Mouse (Mus musculus) T-helper 17 cell (primary cell): Measurements from ENCODE around the gene Rasd1.

Experiments used
- in situ Hi-C, 2 experiments: fragments of 300-600 bp; cut with MboI, MseI; formaldehyde crosslinking; loops; 1 replicate in 1 of 2; 2 replicates in 1 of 2; pipeline ENCODE4 v1.15.1; 2025; ENCODE audit warnings: high pct_unique_total_duplicates in 2 of 2

Rasd1 gene

DNA sequence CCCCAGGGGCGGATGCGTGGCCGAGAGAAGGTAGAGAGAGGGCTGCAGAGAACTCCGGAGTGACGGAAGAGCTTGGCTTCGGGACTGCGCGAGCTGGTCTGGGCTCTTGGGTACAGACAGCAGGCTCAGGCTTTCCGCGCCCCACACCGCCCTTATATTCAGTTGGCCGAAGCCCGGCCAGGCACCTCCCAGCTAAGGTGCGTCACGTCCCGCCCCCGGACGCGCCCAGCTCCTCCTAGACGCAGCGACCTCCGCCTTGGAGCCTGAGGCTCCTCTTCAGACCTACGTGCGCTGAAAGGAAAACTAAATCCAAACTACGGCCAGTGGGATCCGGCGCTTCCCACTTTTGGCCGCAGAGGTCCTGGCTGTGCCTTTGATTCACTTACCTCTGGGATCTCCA, at the start of gene Rasd1:
TSS of gene Rasd1 (minus strand) at position 127 of the 400 bp plus-strand sequence.
- in situ Hi-C loops = no loop called here

DNA sequence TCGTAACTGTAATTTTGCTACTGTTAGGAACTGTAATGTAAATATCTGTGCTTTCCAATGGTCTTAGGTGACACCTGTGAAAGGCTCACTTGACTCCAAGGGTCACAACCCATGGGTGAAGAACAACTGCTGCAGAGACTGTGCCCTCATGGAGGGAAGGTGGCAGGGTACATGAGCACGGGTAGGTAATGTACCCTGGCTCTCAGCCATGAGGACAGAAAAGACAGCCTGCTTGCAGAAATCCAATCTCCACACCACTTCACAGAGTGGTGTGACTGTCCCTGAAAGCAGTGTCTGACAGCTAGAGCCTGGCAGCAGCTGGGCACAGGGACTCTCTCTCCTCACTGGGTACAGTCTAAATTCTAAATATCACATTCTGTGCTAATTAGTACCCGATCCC, 46.8 kb upstream of the Rasd1 start:
- in situ Hi-C loops = no loop called here

DNA sequence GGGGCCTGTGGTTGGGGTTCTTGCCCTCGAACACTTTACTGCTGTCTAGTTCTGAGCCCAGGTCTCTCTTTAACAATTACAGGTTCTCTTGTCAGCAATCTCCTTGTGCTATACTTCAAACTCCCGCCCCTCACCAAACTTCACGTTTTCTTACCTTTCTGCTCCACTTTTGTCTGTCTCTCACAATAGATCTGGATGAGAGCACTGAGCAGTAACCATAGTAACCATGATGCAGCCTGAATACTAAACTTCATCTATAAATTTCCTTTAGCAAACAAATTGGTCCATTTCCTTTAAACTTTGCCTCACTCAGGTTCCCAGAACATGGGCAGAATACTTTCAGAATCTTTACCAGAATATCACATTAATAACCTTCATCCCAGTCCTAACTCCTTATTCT, 44.7 kb upstream of the Rasd1 start:
- in situ Hi-C loops = no loop called here

DNA sequence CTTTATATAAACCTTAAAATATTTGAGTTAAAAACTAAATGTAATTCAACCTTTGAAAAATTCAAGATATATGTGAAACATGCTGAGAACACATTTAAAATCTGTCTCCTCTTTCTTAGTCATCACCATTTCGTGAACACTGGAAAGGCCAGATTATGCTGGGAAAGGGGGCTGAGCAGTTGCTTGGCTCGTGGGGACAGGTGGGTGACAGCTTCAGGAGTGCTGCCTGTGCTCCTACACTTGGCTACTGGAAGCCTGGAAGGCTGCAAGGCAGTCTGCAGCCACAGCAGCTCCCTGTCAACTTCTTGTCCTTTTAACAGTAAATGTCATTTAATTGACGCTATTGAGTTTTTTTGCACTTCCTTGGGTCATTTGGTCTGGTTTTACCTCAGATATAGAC, 41.1 kb upstream of the Rasd1 start:
- in situ Hi-C loops = no loop called here

DNA sequence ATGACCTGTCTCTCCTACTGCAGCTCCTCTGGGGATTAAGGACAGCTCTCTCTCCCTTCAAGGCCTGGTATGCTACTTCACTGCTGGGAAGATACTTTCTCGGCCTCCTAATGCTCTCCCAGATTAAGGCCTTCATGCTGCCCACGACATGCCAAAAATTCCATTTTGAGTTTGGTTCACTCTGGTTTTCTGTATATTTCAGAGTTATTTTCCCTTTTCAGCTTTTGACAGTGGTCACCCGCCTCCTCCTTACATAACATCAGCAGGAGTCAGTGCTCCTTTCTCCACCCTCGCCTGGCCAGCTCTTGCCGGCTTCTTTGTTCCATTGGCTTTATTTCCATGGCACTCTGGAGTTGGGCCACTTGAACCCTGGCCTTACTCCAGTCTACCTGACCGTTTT, 40.0 kb upstream of the Rasd1 start:
- in situ Hi-C loops = loop anchor here in 1 of 2 experiments (5.0 kb wide), 1 partner anchor 107 kb away; no protein-coding TSS in a partner anchor

DNA sequence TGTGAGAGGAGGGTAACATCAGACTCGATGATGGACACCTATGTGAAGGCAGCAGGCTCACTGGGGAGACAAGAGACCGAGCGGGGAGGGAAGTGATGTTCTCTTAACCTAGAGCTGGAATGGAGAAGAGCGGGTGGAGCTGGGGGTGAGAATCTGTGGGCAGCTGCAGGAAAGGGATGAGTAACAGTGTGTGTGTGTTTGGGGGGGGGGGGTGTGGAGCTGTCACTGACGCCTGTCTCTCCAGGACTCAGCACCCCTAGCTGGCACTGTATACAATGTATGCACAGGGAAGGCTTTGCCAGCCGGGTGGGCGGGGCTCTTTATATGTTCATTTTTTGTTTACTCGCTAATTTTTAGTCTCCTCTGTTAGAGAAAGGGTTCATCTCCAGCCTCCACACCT, 39.1 kb upstream of the Rasd1 start:
- in situ Hi-C loops = loop anchor here in 1 of 2 experiments (5.0 kb wide), 1 partner anchor 107 kb away; no protein-coding TSS in a partner anchor

DNA sequence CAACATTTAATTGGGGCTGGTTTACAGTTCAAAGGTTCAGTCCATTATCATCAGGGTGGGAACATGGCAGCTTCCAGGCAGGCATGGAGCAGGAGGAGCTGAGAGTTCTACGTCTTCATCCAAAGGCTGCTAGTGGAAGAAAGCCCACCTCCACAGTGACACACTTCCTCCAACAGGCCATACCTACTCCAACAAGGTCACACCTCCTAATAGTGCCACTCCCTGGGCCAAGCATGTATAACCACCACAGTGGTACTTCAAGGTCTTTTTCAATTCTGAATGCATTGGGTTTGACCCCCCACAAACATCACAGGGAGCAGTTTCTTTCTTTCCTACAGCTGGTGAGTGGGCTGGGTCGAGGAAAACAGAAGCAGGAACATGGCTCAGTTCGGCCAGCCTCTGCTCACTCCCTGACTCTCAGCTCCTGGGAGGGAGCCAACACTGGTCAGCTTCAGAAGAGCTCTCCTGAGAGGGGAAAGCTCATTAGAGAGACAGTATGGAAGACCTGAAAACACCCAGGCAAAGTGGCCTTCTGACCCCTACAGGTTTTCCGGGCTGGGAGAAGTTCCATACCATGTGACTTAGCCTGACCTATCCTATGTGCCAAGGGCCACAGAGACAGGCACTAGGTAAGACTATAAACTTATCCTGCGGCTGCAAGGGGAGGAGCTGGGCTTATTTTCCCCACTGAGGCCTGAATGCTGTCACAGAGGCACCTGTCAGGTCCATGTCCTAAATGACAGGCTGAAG, 36.7 kb upstream of the Rasd1 start:
- in situ Hi-C loops = loop anchor here in 1 of 2 experiments (5.0 kb wide), 1 partner anchor 104 kb away; no protein-coding TSS in a partner anchor

DNA sequence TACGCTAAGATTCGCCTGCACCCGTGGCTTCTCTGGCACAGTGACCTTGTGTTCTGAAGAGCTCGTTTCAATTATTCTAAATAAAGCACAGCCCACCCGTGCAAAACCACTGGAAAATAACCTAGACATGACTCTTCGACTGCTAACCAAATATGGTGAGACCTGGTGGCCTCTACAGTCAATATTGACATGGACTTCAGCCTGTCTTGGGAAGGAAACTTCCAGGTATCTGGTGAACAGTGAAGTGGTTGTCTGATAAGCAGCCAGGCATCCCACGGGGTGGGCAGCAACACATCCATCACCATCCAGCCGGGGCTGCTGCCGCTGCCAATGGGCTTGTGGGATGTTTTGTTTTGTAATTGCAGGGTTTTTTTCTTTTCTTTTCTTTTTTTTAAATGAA, 29.6 kb upstream of the Rasd1 start:
- in situ Hi-C loops = loop anchor here in 1 of 2 experiments (10.0 kb wide), 1 partner anchor 660 kb away; no protein-coding TSS in a partner anchor

DNA sequence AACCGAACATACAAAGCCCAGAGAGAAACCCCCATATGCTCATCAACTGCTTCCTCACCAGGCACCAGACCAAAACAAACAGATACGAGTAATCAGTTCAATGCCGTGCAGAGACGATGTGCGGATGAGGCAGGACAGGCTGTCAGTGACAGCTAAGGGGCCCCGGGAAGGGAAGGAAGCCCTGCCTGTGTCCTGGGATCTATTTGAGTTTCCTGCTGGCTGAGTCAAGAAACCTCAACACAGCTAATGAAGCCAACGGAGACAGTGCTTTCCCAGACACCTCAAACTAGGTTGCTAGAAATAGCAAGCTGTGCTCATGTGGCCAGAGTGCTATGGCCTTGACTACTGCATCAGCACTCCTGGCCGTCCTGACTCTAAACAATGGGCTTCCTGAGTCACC, 26.6 kb upstream of the Rasd1 start:
- in situ Hi-C loops = loop anchor here in 1 of 2 experiments (10.0 kb wide), 1 partner anchor 657 kb away; no protein-coding TSS in a partner anchor

DNA sequence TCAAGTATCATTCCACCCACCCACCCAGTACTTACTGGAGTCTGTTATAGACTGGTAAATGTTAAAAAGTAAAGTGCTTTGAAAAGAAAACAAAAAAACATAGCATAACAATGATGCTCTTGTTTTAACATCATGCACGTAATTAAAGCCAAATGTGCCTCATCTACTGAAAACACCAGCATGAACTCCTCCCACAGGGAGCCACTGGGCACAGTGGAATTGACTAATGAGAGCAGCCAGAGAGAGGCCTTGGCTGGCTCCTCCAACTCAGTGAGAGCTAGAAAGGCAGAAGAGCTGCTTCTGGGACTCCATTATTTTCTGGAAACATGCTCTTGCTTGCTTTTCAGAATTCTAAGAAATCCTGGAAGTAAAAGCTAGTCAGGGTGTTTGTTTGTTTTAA, 24.7 kb upstream of the Rasd1 start:
- in situ Hi-C loops = no loop called here

DNA sequence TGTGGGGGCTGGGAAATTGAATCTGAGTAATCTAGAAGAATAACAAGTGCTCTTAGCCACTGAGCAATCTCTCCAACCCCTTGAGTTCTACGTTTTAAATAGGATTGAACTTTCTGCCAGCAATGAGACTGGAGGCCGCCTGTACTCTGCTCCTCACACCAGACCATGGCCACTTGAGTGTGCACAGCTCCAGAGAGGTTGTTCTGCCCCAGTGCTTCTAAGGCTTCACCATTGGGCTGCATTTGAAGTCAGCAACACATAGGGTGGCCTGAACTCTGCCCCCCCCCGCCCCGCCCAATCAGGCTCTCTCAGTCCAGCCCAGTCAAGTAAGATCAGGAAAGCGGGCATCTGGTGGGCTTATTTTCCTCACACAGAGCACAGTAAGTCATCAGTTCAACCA, 13.1 kb upstream of the Rasd1 start:
- in situ Hi-C loops = loop anchor here in 1 of 2 experiments (5.0 kb wide), 1 partner anchor 89 kb away; no protein-coding TSS in a partner anchor

DNA sequence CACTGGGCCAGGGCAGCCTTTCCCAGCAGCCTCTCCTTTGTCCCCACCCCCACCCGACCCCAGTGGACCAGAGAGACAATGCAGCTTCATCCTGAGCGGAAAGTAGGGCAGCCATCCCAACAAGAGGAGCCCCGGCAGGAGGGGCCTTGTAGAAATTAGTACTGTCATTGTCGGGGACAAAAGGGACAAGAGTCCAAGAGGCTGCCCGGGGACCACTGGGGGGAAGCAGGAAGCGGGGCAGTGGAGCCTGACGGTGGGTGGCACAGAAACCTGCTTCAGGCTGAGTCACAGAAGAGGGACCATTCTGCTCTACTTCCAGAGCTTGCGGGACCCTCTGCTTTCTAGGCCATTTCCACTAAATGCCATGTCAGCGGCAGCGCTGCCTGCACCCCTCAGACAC, 10.5 kb upstream of the Rasd1 start:
- in situ Hi-C loops = loop anchor here in 1 of 2 experiments (5.0 kb wide), 1 partner anchor 92 kb away; no protein-coding TSS in a partner anchor

DNA sequence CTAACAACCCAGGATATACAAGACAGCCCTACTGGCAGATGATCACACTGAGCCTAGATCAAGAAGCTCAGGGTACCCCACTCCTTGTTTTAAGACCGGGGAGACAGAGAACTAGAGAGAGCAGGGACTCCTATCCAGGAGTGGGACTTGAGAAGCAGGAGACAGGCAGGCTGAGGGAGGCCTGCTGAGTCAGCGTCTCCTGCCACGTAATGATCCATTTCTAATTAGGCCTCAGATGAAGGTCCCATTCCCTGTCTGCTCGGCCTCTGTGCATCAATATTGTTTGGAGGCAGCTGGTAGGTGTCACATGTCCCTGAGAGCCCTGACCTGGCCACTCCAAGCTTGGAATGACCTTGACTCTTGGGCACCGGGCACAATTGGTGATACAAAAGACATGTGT, 8.6 kb upstream of the Rasd1 start:
- in situ Hi-C loops = loop anchor here in 1 of 2 experiments (5.0 kb wide), 2 partner anchors 54 to 99 kb away; no protein-coding TSS in a partner anchor

DNA sequence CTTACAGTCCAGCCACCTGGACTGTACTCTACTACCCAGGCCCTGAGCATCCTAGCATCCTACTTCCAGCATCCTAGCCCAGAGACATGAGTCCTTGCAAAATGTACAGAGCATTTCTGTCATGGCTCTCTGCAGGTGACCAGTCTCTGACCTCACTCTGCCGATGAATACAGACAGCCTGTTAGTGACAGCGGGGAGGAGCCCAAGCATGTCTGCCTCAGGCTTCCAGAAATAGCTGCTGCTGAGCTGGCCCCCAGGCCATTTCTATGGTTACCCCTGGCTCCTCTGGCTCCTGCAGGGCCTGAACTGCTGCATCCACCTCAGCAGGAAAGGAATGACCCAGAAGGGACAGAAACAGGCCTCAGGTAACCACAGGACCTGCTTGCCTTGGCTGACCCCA, 6.9 kb upstream of the Rasd1 start:
- in situ Hi-C loops = loop anchor here in 1 of 2 experiments (5.0 kb wide), 2 partner anchors 56 to 101 kb away; no protein-coding TSS in a partner anchor

DNA sequence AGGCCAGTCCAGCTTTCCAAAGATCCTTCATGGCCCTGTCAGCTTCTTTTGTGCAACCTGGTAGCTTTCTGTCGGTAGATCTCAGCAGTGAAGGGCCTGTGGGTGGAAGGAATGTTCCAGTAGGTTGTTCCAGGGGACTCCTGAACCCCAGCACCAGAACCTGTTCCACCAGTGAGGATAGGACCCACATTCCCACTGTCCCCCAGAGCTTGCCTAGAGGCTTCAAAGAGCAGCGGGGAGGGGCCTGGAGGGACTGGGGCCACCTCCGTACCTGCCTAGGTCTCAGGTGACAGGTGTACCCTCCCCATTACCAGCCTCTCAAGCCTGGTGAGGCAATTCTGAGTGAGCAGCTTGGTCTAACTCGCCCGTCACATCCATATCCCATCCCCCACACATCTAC, 6.0 kb upstream of the Rasd1 start:
- in situ Hi-C loops = loop anchor here in 1 of 2 experiments (5.0 kb wide), 2 partner anchors 57 to 102 kb away; no protein-coding TSS in a partner anchor

DNA sequence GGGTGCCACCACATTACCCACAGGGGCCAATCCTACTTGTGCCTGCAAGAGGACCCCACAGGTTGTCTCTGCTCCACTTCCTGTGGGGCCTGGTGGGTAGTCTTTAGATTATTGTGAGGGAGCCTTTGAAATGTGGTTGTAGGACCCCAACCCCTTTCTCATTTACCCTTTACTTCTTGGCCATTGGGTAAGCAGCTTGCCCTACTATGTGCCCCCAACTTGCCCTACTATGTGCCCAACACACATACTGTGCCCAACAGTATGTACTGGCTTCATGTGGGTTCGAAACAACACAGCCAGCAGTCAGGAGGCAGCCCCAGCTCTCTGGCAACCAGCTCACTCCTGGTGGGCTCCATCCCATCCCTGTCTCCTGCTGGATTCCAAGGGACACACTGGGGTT, 3.0 kb upstream of the Rasd1 start:
- in situ Hi-C loops = no loop called here

DNA sequence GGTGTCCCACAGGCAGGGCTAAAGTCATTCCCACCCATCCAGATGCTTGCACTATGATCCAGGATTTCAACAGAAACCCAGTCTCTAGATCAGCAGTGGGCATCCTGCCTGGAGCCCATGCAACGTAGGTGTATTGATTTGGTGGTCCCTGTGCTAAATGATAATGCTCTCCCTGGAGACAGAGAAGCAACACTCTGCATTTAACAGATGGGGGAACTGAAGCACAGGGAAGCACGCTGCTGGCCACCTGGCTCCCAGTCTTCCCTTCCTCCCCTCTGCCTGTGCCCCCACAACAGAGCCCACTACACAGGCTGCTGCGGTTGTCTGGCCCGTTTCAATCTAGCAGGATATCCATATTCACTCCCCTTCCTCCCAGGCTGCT, 1.3 kb upstream of the Rasd1 start:
- in situ Hi-C loops = no loop called here

DNA sequence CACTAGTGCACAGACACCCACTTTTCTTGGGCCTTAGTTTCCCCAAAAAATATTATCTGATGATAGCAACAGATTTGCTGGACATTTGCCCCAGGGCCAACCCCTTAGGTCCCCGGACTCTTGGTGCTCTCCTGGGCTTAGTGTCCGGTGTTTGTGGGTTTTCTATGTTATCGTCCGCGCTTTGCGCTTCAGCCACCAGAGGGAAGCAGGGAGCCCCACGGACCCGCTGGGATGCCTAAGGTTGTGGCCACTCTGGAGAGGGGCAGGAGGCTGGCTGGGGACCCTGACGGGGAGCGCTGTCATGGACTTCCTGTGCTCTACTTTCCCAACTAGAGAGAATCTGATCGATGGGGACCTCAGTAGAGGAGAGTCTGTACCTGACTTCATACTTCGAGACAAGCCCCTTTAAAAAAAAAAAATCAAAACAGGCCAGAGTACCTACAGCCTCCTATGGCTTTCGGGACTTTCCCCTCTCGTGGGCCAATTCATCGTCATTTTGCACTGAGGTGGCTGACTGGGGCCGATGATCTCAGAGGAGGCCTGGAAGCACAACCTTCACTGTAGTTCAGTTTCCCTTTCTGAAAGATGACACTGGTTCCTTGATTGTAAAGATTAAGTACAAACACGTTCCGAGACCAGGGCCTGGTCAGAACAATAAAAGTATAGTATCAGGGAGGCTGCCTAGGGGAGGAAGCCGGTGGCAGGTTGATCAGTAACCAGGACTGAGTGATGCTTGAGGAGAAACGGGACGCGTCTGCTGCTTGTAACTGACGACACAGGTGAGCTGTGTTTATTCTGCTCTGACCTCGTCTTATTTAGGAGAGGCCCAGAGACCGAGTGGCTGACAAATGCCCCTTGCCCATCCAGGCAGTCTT, 720 bp upstream of the Rasd1 start:
- in situ Hi-C loops = no loop called here

DNA sequence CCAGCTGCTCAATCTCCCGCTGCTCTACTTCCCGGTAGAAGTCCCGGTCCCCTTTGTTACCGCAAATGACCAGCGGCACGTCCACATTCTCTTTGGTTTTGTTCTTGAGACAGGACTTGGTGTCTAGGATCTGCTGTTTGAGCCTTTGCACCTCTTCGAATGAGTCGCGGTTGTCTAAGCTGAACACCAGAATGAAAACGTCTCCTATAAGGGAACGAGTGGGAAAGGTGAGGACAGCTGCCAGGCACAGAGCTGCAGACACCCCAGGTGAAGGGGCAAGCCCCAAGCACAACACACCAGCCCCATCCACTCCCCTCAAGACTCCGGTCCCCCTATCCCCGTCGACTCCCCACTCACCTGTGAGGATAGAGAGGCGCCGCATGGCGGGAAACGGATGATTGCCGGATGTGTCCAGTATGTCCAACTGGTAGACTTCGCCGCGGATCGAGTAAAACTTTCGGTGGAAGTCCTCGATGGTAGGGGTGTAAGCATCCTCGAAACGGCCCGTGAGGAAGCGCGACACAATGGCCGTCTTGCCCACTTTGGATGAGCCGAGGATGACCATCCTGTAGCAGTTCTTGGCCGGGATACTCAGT, 483 bp downstream of the Rasd1 start:
- in situ Hi-C loops = no loop called here

DNA sequence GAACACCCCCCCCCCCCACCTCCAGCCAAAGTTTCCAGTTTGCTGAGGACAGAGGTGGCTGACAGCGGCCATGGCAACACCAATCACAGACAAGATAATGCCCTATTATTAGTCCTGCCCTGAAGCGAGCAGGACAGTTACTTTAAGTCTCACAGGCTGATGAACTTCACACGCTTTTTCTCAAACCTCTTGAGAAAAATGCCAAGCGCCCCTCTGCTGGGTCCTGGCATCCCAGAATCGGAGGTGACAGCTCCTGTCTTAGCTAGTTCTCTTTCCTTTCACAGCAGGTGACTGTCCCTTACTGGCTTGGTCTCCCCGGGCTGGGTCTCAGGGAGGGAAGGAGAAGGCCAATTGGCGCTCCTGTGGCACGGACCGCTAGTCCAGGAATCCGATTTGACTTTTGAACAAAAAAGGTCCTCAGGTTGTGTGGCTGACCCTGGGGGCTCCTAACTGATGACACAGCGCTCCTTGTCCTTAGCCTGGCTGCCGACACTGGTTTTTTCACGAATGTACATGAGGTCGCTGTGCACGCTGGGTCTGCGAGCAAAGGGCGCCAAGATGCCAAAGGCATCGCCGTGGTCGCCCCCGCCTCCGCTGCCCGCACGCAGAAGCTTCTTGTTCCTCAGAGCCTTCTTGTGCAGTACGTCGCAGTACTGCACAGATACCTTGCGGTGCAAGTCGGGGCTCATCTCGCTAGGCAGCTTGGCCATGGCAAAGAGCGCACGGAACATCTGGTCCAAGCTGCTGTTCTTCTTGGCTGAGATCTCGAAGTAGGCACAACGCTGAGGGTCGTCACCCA, 1.2 kb downstream of the Rasd1 start:
- in situ Hi-C loops = no loop called here

DNA sequence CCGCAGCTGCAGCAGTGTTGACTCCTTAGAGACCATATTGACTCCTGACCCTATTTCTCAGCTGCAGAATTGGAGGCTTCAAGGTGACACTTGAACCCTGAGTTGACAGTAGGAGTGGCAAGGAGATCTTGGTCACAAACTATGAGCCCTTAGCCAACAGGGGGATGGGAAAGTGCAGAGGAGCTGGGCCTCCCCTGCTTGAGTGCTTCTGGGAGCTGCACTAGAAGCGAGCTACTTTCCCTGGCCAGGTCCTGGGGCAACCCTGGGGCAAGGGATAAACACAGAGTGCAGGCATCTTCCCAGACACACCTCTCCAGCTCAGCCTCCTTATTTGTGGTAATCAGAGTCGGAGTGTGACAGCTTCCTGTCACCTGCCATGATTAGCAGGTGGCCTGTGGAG, 2.2 kb downstream of the Rasd1 start:
- in situ Hi-C loops = no loop called here
